ENCODE assay signal across 8 mouse cellular contexts in genomic region chr19:42517957-42518619, GRCm38 (mm10). TPM values are rescaled to one million over a fixed set of nuclear protein-coding genes. Genes with fewer than 3 reads are reported as not detected.
DNase-seq lines count a peak whose midpoint lies in the region; ATAC-seq and TF ChIP-seq lines count a peak whose summit lies in the region.

No protein-coding gene starts in this region.

- 0 out of 4 replicates have a peak, but pooled peaks of 1 of the 2 experiments have one; percentile 15 for TF ChIP-seq POLR2A in MEL (IDR thresholded peaks at IDR 0.05; ENCODE audit: control insufficient read depth in 1 of 2, insufficient read depth in 1 of 2, low read depth in 1 of 2, low read length in 2 of 2, poor library complexity in 1 of 2)

- no peak for TF ChIP-seq CTCF in MEL (IDR thresholded peaks at IDR 0.05 in 2 of 3, conservative IDR thresholded peaks at IDR 0.05 in 1 of 3; ENCODE audit: control insufficient read depth in 1 of 3, insufficient read depth in 1 of 3, low read depth in 2 of 3, low read length in 3 of 3, poor library complexity in 1 of 3, severe bottlenecking in 1 of 3)

- H3K9me3 ChIP-seq in heart, embryonic 12.5 days (replicated peaks): no peaks in the 10 kb centered on the region
- no peaks in the 10 kb centered on the region for H3K9me3 ChIP-seq in MEL (replicated peaks; ENCODE audit: insufficient read depth, low read length)

- peak overlapping the region; percentile 82 for H3K4me2 ChIP-seq in heart, embryonic 12.5 days

- H3K27ac ChIP-seq in heart, embryonic 12.5 days (ENCODE audit: poor library complexity, severe bottlenecking): no peak overlapping the region
- no peak overlapping the region for H3K27ac ChIP-seq in MEL (ENCODE audit: control insufficient read depth, low read depth, low read length)

- peaks cover 16% of the 10 kb centered on the region for H3K27me3 ChIP-seq in heart, embryonic 12.5 days (replicated peaks)
- H3K27me3 ChIP-seq in MEL (ENCODE audit: control insufficient read depth in 1 of 2, insufficient read depth in 2 of 2, low read length in 2 of 2): no peaks in the 10 kb centered on the region; a peak in 1 of 4 replicates

- H3K79me2 ChIP-seq in MEL (ENCODE audit: control insufficient read depth, insufficient read depth, low read length, poor library complexity): peaks cover 33% of the 10 kb centered on the region

- peak overlapping the region; percentile 97 for H3K9ac ChIP-seq in heart, embryonic 12.5 days
- H3K9ac ChIP-seq in MEL (ENCODE audit: control insufficient read depth, low read depth, low read length, poor library complexity, severe bottlenecking): peak overlapping the region; percentile 15

- no peak for TF ChIP-seq RAD21 in MEL (IDR thresholded peaks at IDR 0.05; ENCODE audit: low read depth, low read length)

- 21% methylated on average over 24 of the region's 24 CpGs for WGBS in heart, embryonic 12.5 days

- 0 out of 2 replicates have a peak, but pooled peaks have one; percentile 4 for ATAC-seq in heart, embryonic 12.5 days (ENCODE audit: insufficient number of reproducible peaks, low FRiP score)
- 0 out of 2 replicates have a peak, but pooled peaks have one; percentile 1 for ATAC-seq in granulocyte monocyte progenitor cell, adult 5-6 weeks (replicated peaks; ENCODE audit: poor library complexity, severe bottlenecking)
- peak; percentile 12 for ATAC-seq in megakaryocyte, adult 5-6 weeks (ENCODE audit: poor library complexity, severe bottlenecking)

- H3K36me3 ChIP-seq in heart, embryonic 12.5 days: no peaks in the 10 kb centered on the region
- peaks cover 0 to 28% of the 10 kb centered on the region in 2 experiments; a peak in 3 of 4 replicates for H3K36me3 ChIP-seq in MEL (ENCODE audit: control insufficient read depth in 1 of 2, insufficient read depth in 2 of 2, low read length in 2 of 2)

- peaks cover 7% of the 10 kb centered on the region for H3K4me1 ChIP-seq in heart, embryonic 12.5 days (replicated peaks)
- peaks cover 5 to 13% of the 10 kb centered on the region in 2 experiments; a peak in 3 of 4 replicates for H3K4me1 ChIP-seq in MEL (ENCODE audit: control insufficient read depth in 1 of 2, insufficient read depth in 2 of 2, low read length in 2 of 2)

- DNase-seq in heart, adult 11 months: no peak
- no peak for DNase-seq in MEL (ENCODE audit: low read depth, low spot score)
- DNase-seq in gastrocnemius, adult 18-20 months (ENCODE audit: low spot score): no peak
- no peak for DNase-seq in embryo, embryonic 9.5 days (ENCODE audit: extremely low spot score)
- no peak for DNase-seq in layer of hippocampus, postnatal 36 days

- TF ChIP-seq EP300 in MEL (IDR thresholded peaks at IDR 0.05; ENCODE audit: low read depth in 1 of 2, low read length in 2 of 2): peak in 1 of 2 experiments; percentile 10; a peak in 1 of 4 replicates

- H3K4me3 ChIP-seq in heart, embryonic 12.5 days: peak overlapping the region; percentile 99
- peak overlapping the region; percentile 76 to 78 for H3K4me3 ChIP-seq in MEL (ENCODE audit: control insufficient read depth in 1 of 2, insufficient read depth in 1 of 2, low read depth in 2 of 2, low read length in 2 of 2)

TF ChIP-seq in MEL, 35 proteins besides CTCF, POLR2A, EP300 and RAD21:
- TF ChIP-seq SMC3 (IDR thresholded peaks at IDR 0.05; ENCODE audit: low read depth, low read length): peak; percentile 3; the same call in 1 of the 2 replicates
- TF ChIP-seq GATA1 (IDR thresholded peaks at IDR 0.05; ENCODE audit: low read depth, low read length): no peak; the same call in 1 of the 2 replicates
- no peak for TF ChIP-seq ZKSCAN1 (IDR thresholded peaks at IDR 0.05; ENCODE audit: low read depth, low read length)
- no peak for TF ChIP-seq CHD1 (IDR thresholded peaks at IDR 0.05; ENCODE audit: low read depth, low read length)
- peak; percentile 55 for TF ChIP-seq ZNF384 (IDR thresholded peaks at IDR 0.05; ENCODE audit: low read depth, low read length)
- no peak for TF ChIP-seq MXI1 (IDR thresholded peaks at IDR 0.05; ENCODE audit: low read depth, low read length)
- no peak for TF ChIP-seq GABPA (IDR thresholded peaks at IDR 0.05; ENCODE audit: low read depth, low read length)
- TF ChIP-seq TBP (IDR thresholded peaks at IDR 0.05; ENCODE audit: low read depth, low read length): no peak
- TF ChIP-seq RCOR1 (IDR thresholded peaks at IDR 0.05; ENCODE audit: low read depth, low read length): peak; percentile 54; the same call in 1 of the 2 replicates
- TF ChIP-seq ZMIZ1 (IDR thresholded peaks at IDR 0.05; ENCODE audit: low read depth, low read length): no peak

RNA-seq across cellular contexts. Expression of gene R3hcc1l, which starts 0.5 kb away (rescaled TPM):
- 16.0 and 18.0 TPM in 2 replicates for polyA plus RNA-seq in heart, embryonic 12.5 days (2016; fragmentation: Nextera tagmentation; extraction: Ambion mirVana)
- total RNA-seq in MEL (2012; rRNA removed): 12.9 and 14.8 TPM in 2 replicates
- 100 to 1,000 TPM in 1 of 2 experiments, 10 to 100 TPM in 1; 21.5 to 119 TPM for polyA plus RNA-seq in MEL (2012; ENCODE audit: insufficient read depth in 1 of 2, insufficient read length in 2 of 2, low read depth in 1 of 2, low replicate concordance in 2 of 2, missing spikeins in 1 of 2)
- total RNA-seq in granulocyte monocyte progenitor cell, adult 5-6 weeks (2014; fragmentation: Nextera tagmentation): 10.3 and 28.0 TPM in 2 replicates
- 26.1 and 34.8 TPM in 2 replicates for total RNA-seq in granulocyte monocyte progenitor cell, adult 5-6 weeks (2017)
- 30.8 and 38.5 TPM in 2 replicates for total RNA-seq in megakaryocyte, adult 5-6 weeks (2015)
- total RNA-seq in megakaryocyte, adult 5-6 weeks (2017): 40.5 and 49.2 TPM in 2 replicates
- 10 to 100 TPM; 12.1 to 12.3 TPM for total RNA-seq in gastrocnemius, adult 18-20 months (2021)
- 10 to 100 TPM; 23.8 to 24.5 TPM for total RNA-seq in layer of hippocampus, postnatal 36 days (2021)
